Mouse (Mus musculus) kidney, adult 2 months (tissue): ENCODE measurements around the gene Olfr784.

ENCODE experiments used
- CTCF ChIP-seq: fragments of 200-500 bp; conservative IDR thresholded peaks from 2 replicates; pipeline ENCODE4 v1.5.1; 2011; ENCODE audit warnings: low read depth, mild to moderate bottlenecking, control low read depth, low read length, moderate library complexity, mixed read lengths; ENCODE audit not compliant: insufficient read depth, insufficient read length
- POLR2A ChIP-seq: fragments of 200-500 bp; IDR thresholded peaks from one replicate; pipeline ENCODE4 v1.6.1; 2011; ENCODE audit warnings: low read depth, low read length, control low read depth

DNA sequence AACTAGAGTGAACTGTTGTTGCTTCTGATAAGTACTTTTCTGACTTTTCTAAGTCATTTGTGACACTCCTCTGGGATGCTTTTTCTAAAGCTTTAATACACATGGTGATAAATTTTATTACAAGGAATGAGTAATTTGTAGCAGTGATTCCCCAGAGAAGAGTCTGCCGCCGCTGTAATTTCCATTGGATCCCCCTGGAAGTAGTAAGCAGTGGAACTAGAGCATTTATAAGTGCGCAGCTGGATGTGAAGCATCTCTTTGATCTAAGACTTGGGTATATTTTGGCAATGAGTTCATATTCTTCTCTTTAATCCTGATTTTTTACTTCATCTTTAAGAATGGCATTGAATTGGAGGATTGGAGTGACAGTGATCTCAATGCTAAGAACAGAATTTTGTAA, 35.3 kb upstream of the Olfr784 start, which contains the start of gene Olfr782:
- TF ChIP-seq POLR2A (no peak), CTCF (no peak)
